Mouse (Mus musculus) cerebellum, adult 9-11 months (tissue): ENCODE measurements around the gene C1d.
"Not testable (repeated sequence)": the region's sequence is repeated elsewhere in the genome, so short reads cannot be mapped to it uniquely, and the experiment has no call there.

Source experiments
- DNase-seq: peaks from one replicate; pipeline ENCODE4 v3.0.0; 2022

The C1d gene

DNA sequence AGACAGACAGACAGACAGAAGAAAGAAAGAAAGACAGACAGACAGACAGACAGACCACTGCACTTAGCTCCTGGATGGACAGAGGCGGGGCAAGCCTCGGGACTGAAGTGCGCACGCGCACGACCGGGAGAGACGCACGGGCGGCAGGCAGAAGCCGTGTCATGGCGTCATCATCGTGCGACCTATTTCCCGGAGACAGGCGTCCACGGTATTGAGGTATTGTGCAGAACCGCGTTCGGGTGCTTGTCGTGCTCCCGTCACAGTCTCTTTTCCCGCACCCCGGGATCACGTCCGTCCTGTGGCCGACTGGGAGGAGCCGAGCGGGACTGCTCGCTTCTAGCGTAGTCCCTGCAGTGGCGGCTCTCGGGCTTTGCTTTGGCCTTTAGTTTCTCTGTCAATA lies at the start of gene C1d:
Gene C1d (plus strand): TSS at position 137 of the 400 bp plus-strand sequence.
- DNase-seq: peak; percentile 96

DNA sequence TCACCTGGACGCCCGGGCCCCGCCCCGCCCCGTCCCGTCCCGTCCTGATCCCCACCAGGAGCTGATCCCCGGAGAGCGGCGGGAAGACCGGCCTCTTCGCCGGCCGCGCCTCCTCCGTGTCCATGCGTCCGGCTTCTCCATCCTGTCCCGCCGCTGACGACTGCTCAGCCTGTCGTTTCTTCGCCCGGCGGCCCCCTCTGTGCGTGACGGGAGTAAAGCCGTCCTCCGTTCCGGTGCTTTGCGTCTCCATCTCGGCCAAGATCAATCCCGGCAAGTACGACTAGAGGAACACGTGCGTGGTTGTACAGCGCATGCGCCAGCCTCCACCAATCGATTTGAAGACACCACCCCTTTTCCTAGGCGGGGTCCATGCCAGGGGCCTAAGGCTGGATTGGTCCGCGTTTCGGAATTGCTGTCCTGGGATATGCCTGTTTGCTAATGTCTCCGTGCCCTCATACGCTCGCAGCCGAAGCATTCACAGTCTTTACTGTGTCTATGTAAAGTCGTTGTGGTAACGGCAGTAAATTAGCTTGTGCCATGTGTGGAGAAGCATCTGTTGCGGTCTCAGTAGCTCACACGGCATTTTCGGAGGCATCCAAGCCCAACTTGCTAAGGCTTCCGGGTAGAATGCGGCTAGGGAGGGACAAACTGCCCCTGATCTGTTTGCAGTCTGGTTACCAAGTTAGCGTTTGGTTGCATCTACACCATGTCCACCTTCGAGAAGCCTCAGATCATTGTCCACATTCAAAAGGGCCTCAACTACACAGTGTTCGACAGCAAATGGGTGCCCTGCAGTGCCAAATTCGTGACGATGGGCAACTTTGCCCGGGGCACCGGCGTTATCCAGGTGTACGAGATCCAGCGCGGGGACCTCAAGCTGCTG lies 45.9 kb upstream of the C1d start, which contains the start of gene Pno1:
Gene Pno1 (minus strand): TSS at position 311 of the 883 bp plus-strand sequence.
- DNase-seq: peak; percentile 97

GRCm38 (mm10) chr11:17212141-17212495 lies 45.3 kb upstream of the C1d start:
- no peak for DNase-seq

GRCm38 (mm10) chr11:17212903-17213509 lies 44.4 kb upstream of the C1d start:
- no peak for DNase-seq

DNA sequence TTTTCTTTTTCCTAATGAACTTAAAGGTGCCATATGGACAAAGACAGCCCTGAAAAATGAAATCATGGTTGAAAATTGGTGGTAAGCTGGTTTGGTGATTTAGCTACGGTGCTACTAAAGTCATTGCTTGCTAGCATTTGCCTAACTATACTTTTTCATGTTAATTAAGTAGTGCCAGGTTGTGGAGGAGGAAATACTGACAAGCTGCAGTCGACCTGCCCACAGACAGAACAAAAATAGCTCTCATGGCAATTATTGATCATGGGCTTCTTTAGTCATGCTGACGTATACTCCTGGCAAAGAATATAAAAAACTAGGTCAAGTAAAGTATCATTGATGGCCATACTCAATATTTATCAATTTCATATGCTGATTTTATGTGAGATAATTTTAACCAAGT lies 41.9 kb upstream of the C1d start:
- no peak for DNase-seq

DNA sequence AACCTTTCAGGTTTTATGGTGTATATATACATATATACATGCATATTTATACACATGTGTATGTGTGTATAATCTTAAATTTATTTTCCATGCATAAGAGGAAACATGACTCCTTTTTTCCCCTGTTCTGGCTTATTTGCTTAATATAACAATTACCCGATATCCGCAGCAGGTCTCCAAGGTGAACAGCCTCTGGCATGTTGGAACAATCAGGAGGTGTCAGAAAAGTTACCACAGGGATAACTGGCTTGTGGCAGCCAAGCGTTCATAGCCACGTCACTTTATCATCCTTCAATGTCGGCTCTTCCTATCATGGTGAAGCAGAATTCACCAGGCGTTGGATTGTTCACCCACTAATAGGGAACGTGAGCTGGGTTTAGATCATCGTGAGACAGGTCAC lies 36.3 kb upstream of the C1d start:
- DNase-seq: no peak

DNA sequence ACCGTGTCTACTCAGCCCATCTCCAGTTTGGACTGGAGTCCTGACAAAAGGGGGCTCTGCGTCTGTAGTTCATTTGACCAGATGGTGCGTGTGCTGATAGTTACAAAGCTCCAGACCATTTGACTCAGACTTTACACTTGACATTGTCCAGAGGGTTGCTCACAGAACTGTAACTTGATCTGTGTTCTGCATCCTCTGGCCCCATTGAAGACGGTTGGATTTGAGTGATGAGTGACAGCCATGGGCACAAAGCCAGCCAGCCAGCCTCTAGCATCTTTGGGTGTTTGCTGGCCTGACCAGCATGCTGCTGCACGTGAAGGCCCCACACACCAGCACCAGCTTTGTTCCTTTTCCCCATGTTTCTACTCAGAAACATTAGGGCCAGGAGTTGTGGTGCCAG lies 24.6 kb upstream of the C1d start:
- no peak for DNase-seq

GRCm38 (mm10) chr11:17236449-17237037 lies 20.8 kb upstream of the C1d start:
- DNase-seq: no peak

DNA sequence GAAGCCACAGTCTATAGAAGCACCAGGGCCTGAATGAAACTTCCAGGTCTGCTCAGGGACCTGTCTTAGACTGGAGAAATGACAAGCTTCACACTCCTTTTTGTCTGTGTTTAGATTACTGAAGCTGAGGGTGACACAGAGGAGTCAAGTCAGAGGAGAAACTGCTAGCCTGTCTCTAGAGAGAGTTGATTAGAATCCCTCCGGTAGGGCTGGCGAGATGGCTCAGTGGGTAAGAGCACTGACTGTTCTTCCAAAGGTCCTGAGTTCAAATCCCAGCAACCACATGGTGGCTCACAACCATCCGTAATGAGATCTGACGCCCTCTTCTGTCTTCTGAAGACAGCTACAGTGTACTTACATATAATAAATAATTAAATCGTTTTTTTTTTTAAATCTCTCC lies 18.8 kb upstream of the C1d start:
- DNase-seq: not testable (repeated sequence)

DNA sequence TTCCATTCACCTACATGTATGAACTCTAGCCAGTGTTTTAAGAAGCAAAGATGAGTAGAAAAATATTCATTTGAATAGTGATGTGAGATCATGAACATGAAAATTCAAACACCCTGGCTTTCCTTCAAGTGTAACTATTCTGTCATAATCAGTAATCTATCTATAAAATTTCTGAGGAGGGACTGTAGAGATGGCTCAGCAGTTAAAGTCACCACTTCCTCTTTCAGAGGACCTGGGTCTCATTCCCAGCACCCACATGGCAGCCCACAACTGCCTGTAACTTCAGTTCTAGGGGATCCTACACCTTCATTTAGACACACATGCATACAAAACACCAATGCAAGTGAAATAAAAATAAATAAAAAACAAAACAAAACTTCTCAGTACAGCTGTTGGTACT lies 8.7 kb upstream of the C1d start:
- no peak for DNase-seq

- DNase-seq: peak; percentile 60
Measured at GRCm38 (mm10) chr11:17256813-17257365, 490 bp upstream of the C1d start.

- no peak for DNase-seq
Measured at GRCm38 (mm10) chr11:17257861-17258260, 482 bp downstream of the C1d start.

DNA sequence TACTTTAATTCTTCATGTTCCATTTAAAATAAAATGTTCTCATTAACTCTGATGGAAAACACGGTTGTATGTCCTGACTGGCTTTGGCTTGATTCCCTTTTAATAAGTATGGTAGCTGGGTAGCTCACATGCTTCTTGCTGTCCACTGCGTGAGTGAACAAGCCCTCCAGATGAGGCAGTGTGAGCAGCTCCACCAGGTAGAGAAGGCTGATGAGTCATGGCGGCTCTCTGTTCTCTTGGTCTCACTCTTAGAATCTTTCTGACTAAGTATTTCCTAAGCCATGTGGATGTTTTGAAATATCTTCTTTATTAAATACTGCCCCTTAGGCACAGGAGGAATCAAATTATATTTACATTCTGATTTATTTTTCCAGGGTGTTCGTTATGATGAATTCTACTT lies 9.8 kb downstream of the C1d start:
- no peak for DNase-seq

- no peak for DNase-seq
Measured at GRCm38 (mm10) chr11:17268801-17269200, 11.4 kb downstream of the C1d start.

DNA sequence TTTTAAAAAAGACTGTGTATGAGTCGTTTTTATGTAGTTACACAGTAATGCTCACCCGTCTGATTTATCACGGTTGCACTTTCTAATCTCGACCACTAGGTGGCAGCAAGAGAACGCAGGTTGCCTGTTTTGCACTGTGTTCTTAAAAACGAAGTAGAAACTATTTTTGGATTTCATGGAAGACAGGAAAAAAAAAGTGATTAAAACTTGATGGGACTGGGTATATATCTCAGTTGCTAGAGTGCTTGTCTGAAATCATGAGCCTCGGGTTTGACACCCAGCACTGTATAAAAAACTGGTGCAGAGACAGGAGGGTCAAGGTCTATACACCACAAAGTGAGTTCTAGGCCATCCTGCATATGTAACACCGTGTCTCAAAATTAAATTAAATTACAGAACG lies 22.6 kb downstream of the C1d start:
- DNase-seq: peak; percentile 9

GRCm38 (mm10) chr11:17284055-17284454 lies 26.7 kb downstream of the C1d start:
- DNase-seq: no peak

GRCm38 (mm10) chr11:17288884-17289283 lies 31.5 kb downstream of the C1d start:
- DNase-seq: no peak

DNA sequence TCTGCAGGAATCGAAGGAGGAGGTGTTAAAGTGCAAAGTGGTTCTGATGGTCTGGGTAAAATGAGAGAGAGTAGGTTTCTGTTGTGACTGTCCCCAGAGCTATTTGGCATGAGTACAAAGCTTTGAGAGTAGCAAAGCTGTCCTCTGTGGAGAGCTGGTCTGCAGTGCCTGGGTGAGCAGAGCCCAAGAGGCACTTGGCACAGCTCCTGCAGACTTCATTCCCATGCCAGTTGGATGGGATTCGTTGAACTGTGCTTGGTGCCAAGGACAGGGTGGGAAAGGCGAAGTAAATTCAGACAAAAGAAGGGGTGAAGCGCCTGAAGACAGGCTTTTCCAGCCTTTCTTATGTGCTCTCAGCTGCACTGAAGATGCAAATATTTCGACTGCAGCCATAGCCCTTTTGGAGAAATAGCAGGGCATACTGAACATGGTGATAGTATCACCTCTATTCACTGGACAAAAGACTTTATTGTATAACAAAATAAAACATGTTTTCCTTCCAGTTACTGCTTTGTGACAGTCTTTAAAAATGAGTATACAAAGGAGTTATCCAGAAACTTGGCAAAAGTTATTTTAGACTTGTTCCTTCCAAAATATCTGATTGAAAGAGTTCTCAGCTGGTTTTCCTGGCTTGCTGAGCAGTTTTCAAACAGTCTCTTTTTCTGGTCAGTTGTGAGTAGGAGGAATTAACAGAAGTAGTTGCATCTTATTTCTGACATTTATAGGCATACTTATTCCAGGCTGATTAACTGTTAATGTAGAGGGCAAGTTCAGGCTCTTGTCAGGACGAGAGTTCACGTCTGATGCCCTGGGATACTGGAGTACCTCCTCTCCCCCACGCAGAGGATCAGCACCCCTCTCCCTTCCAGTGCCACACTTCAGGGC lies 48.9 kb downstream of the C1d start:
- peak; percentile 67 for DNase-seq

DNA sequence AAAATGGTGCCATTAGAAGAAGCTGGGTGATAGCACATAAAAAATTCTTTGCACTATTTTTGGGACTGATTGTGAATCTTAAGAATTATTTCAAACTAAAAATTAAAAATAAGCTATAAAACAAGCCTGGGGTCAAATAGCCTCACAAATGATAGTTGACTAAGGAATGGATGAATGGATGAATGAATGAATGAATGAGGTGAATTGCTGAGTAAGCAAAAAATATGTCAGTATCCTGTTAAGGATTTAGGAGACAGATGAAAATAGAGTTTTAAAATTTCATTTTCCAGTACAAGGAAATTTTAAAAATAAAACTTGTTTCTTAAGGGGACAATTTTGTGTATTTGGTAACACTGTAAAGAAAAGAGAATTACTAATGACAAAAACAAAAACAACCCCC lies 50.1 kb downstream of the C1d start:
- no peak for DNase-seq
